Mouse (Mus musculus) liver, embryonic 11.5 days (tissue): Measurements from ENCODE around the gene Hyal2. TPM values are rescaled to one million over a fixed set of nuclear protein-coding genes. Genes with fewer than 3 reads are reported as not detected.

ENCODE experiments used
- ATAC-seq: fragments of 200-750 bp; cut with Nextera tagmentation; replicated peaks from 2 replicates; pipeline ENCODE4 v1.8.0; 2017; ENCODE audit warnings: moderate number of reproducible peaks, mild to moderate bottlenecking, moderate TSS enrichment, moderate library complexity; ENCODE audit not compliant: low FRiP score
- DNase-seq: peaks from one replicate; pipeline ENCODE4 v3.0.0-alpha.2; 2017; ENCODE audit warnings: low spot score
- H3K27ac ChIP-seq: fragments of 300-500 bp; sonication (generic); 2 replicates; pipeline ENCODE4 v1.5.1; 2014; ENCODE audit warnings: mild to moderate bottlenecking, low read depth, low read length, control low read depth
- H3K27me3 ChIP-seq: fragments of 300-500 bp; sonication (generic); replicated peaks from 2 replicates; pipeline ENCODE4 v1.6.1; 2014; ENCODE audit warnings: low read length, mixed read lengths; ENCODE audit not compliant: control insufficient read depth, insufficient read depth
- H3K36me3 ChIP-seq: fragments of 300-500 bp; sonication (generic); 2 replicates; pipeline ENCODE4 v1.6.1; 2014; ENCODE audit warnings: mild to moderate bottlenecking, low read length, moderate library complexity, mixed read lengths; ENCODE audit not compliant: control insufficient read depth, insufficient read depth
- H3K4me1 ChIP-seq: fragments of 300-500 bp; sonication (generic); replicated peaks from 2 replicates; pipeline ENCODE4 v1.6.1; 2014; ENCODE audit warnings: low read length, mixed read lengths; ENCODE audit not compliant: control insufficient read depth, insufficient read depth
- H3K4me2 ChIP-seq: fragments of 300-500 bp; sonication (generic); 2 replicates; pipeline ENCODE4 v1.6.1; 2014; ENCODE audit warnings: mild to moderate bottlenecking, control low read depth, moderate library complexity
- H3K4me3 ChIP-seq: fragments of 300-500 bp; sonication (generic); 2 replicates; pipeline ENCODE4 v1.5.1; 2014; ENCODE audit warnings: low read depth, low read length, control low read depth
- H3K9ac ChIP-seq: fragments of 300-500 bp; sonication (generic); 2 replicates; pipeline ENCODE4 v1.6.1; 2014; ENCODE audit warnings: low read depth, low read length, control low read depth
- H3K9me3 ChIP-seq: fragments of 300-500 bp; sonication (generic); 2 replicates; pipeline ENCODE4 v1.6.1; 2016; ENCODE audit warnings: low read length, inconsistent platforms, mixed read lengths; ENCODE audit not compliant: control insufficient read depth
- WGBS: fragments of 180-500 bp; shearing (Covaris S2); extraction: QIAGEN DNeasy Blood & Tissue Kit; methylation state at CpG from one replicate; pipeline ENCODE4 v1.1.7; 2014; 5-methylcytosine and 5-hydroxymethylcytosine counted together
- polyA plus RNA-seq: library from polyadenylated mRNA; unstranded; fragments of >200 nt; fragmentation: Nextera tagmentation; extraction: Ambion mirVana; gene quantifications from 2 replicates; pipeline ENCODE4 v1.2.1, GENCODE M21; 2014

The Hyal2 gene
- polyA plus RNA-seq, 1 experiment from 2014 or later: 89.7 TPM

- H3K4me3 ChIP-seq: no peak overlapping the region
- peaks cover 7% of the 10 kb centered on the region; the same call in 1 of the 2 replicates for H3K27me3 ChIP-seq
- ATAC-seq (no peak), DNase-seq (no peak)
- 87% methylated on average over 10 of the region's 10 CpGs for WGBS
- peaks cover 42% of the 10 kb centered on the region for H3K4me1 ChIP-seq
- H3K36me3 ChIP-seq: peaks cover 8% of the 10 kb centered on the region; the same call in 1 of the 2 replicates
- no peak overlapping the region for H3K4me2 ChIP-seq
- no peaks in the 10 kb centered on the region for H3K9me3 ChIP-seq
- H3K9ac ChIP-seq: no peak overlapping the region
- H3K27ac ChIP-seq: no peak overlapping the region
Observed at GRCm38 (mm10) chr9:107548820-107549219, 18.9 kb upstream of the Hyal2 start.

- ATAC-seq (no peak), DNase-seq (no peak)
- Histone ChIP-seq H3K4me3 (no peak overlapping the region), H3K9ac (no peak overlapping the region), H3K4me2 (no peak overlapping the region), H3K4me1 (peaks cover 43% of the 10 kb centered on the region), H3K36me3 (peaks cover 4% of the 10 kb centered on the region; the same call in 1 of the 2 replicates), H3K27ac (no peak overlapping the region), H3K9me3 (no peaks in the 10 kb centered on the region), H3K27me3 (peaks cover 7% of the 10 kb centered on the region; the same call in 1 of the 2 replicates)
- 80% methylated on average over 20 of the region's 20 CpGs for WGBS
Observed at GRCm38 (mm10) chr9:107549297-107550074, 18.3 kb upstream of the Hyal2 start.

- Histone ChIP-seq H3K36me3 (no peaks in the 10 kb centered on the region), H3K27ac (no peak overlapping the region), H3K27me3 (peaks cover 7% of the 10 kb centered on the region; the same call in 1 of the 2 replicates), H3K4me2 (peak overlapping the region; percentile 99), H3K4me1 (peaks cover 43% of the 10 kb centered on the region), H3K9ac (peak overlapping the region; percentile 81), H3K4me3 (peak overlapping the region; percentile 61), H3K9me3 (no peaks in the 10 kb centered on the region)
- 37% methylated on average over 23 of the region's 23 CpGs for WGBS
- DNase-seq (no peak), ATAC-seq (no peak)
Observed at GRCm38 (mm10) chr9:107550491-107551116, 17.1 kb upstream of the Hyal2 start.

GRCm38 (mm10) chr9:107551117-107551889 is 16.4 kb upstream of the Hyal2 start, which contains the start of gene Rassf1:
TSS of gene Rassf1 (plus strand) at chr9:107551555.
- Histone ChIP-seq H3K36me3 (no peaks in the 10 kb centered on the region), H3K9ac (peak within 1 kb of the TSS; percentile 81), H3K27me3 (peaks cover 7% of the 10 kb centered on the region; the same call in 1 of the 2 replicates), H3K27ac (peak within 1 kb of the TSS; percentile 63), H3K4me1 (peaks cover 50% of the 10 kb centered on the region), H3K4me2 (peak within 1 kb of the TSS; percentile 99), H3K4me3 (peak within 1 kb of the TSS; percentile 61), H3K9me3 (no peaks in the 10 kb centered on the region)
- DNase-seq (peak; percentile 77), ATAC-seq (peak; percentile 50)
- WGBS: under 1% methylated on average over 58 of the region's 63 CpGs

- H3K4me2 ChIP-seq: peak overlapping the region; percentile 99
- H3K4me1 ChIP-seq: peaks cover 54% of the 10 kb centered on the region
- peak overlapping the region; percentile 61 for H3K4me3 ChIP-seq
- peak overlapping the region; percentile 81 for H3K9ac ChIP-seq
- H3K27ac ChIP-seq: peak overlapping the region; percentile 63
- H3K9me3 ChIP-seq: no peaks in the 10 kb centered on the region
- DNase-seq: no peak
- peaks cover 7% of the 10 kb centered on the region; the same call in 1 of the 2 replicates for H3K27me3 ChIP-seq
- peaks cover under 1% of the 10 kb centered on the region for H3K36me3 ChIP-seq
- no peak for ATAC-seq
- WGBS: 21% methylated on average over 8 of the region's 8 CpGs
Observed at GRCm38 (mm10) chr9:107551890-107552355, 15.8 kb upstream of the Hyal2 start.

- ATAC-seq: no peak
- H3K9ac ChIP-seq: no peak overlapping the region
- H3K4me1 ChIP-seq: peaks cover 48% of the 10 kb centered on the region
Observed at GRCm38 (mm10) chr9:107552690-107553393, 14.9 kb upstream of the Hyal2 start.

GRCm38 (mm10) chr9:107553541-107554318 is 14.0 kb upstream of the Hyal2 start:
- Histone ChIP-seq H3K4me2 (peak overlapping the region; percentile 99), H3K9me3 (no peaks in the 10 kb centered on the region), H3K4me1 (peaks cover 48% of the 10 kb centered on the region), H3K27me3 (0 out of 2 replicates have a peak, but pooled peaks cover 4% of the 10 kb centered on the region), H3K27ac (peak overlapping the region; percentile 95), H3K9ac (peak overlapping the region; percentile 81), H3K36me3 (peaks cover 18% of the 10 kb centered on the region), H3K4me3 (peak overlapping the region; percentile 79)
- ATAC-seq (peak; percentile 46), DNase-seq (no peak)
- 5% methylated on average over 37 of the region's 37 CpGs for WGBS

More at GRCm38 (mm10) chr9:107552690-107553393, 14.9 kb upstream of the Hyal2 start:
- no peaks in the 10 kb centered on the region for H3K9me3 ChIP-seq
- H3K36me3 ChIP-seq: peaks cover 10% of the 10 kb centered on the region
- H3K4me3 ChIP-seq: peak overlapping the region; percentile 79
- no peak overlapping the region for H3K27ac ChIP-seq
- 65% methylated on average over 5 of the region's 5 CpGs for WGBS
- peaks cover 7% of the 10 kb centered on the region; the same call in 1 of the 2 replicates for H3K27me3 ChIP-seq
- peak overlapping the region; percentile 99 for H3K4me2 ChIP-seq
- DNase-seq: no peak
